Mouse (Mus musculus) liver, embryonic 13.5 days (tissue): Measurements from ENCODE around the gene Stk38l. TPM values are rescaled to one million over a fixed set of nuclear protein-coding genes. Genes with fewer than 3 reads are reported as not detected.
"Not testable (repeated sequence)": the region's sequence is repeated elsewhere in the genome, so short reads cannot be mapped to it uniquely, and the experiment has no call there.

ENCODE experiments used
- ATAC-seq: fragments of 200-750 bp; cut with Nextera tagmentation; 2 replicates; pipeline ENCODE4 v1.8.0; 2017; ENCODE audit warnings: low read depth, mild to moderate bottlenecking, moderate number of reproducible peaks, moderate library complexity
- DNase-seq: peaks from one replicate; pipeline ENCODE4 v3.0.0; 2022
- H3K27ac ChIP-seq: fragments of 300-500 bp; sonication (generic); 2 replicates; pipeline ENCODE4 v1.5.1; 2015; ENCODE audit warnings: moderate library complexity, mild to moderate bottlenecking, inconsistent platforms
- H3K27me3 ChIP-seq: fragments of 300-500 bp; sonication (generic); 2 replicates; pipeline ENCODE4 v1.6.1; 2015; ENCODE audit warnings: mild to moderate bottlenecking, inconsistent platforms
- H3K36me3 ChIP-seq: fragments of 300-500 bp; sonication (generic); 2 replicates; pipeline ENCODE4 v1.6.1; 2015; ENCODE audit warnings: mild to moderate bottlenecking, inconsistent platforms
- H3K4me1 ChIP-seq: fragments of 300-500 bp; sonication (generic); replicated peaks from 2 replicates; pipeline ENCODE4 v1.6.1; 2015; ENCODE audit warnings: inconsistent platforms
- H3K4me2 ChIP-seq: fragments of 300-500 bp; sonication (generic); 2 replicates; pipeline ENCODE4 v1.6.1; 2015; ENCODE audit warnings: inconsistent platforms, mild to moderate bottlenecking, moderate library complexity
- H3K4me3 ChIP-seq: fragments of 300-500 bp; sonication (generic); replicated peaks from 2 replicates; pipeline ENCODE4 v1.5.1; 2015; ENCODE audit warnings: mild to moderate bottlenecking, inconsistent platforms
- H3K9ac ChIP-seq: fragments of 300-500 bp; sonication (generic); 2 replicates; pipeline ENCODE4 v1.6.1; 2015; ENCODE audit warnings: mild to moderate bottlenecking, inconsistent platforms
- H3K9me3 ChIP-seq: fragments of 300-500 bp; sonication (generic); replicated peaks from 2 replicates; pipeline ENCODE4 v1.6.1; 2016; ENCODE audit warnings: inconsistent platforms
- WGBS: fragments of 180-500 bp; shearing (Covaris S2); methylation state at CpG from one replicate; pipeline ENCODE4 v1.1.7; 2015; ENCODE audit not compliant: insufficient replicate concordance; 5-methylcytosine and 5-hydroxymethylcytosine counted together
- polyA plus RNA-seq: library from polyadenylated mRNA; unstranded; fragments of >200 nt; fragmentation: Nextera tagmentation; extraction: Ambion mirVana; gene quantifications from 2 replicates; pipeline ENCODE4 v1.2.1, GENCODE M21; 2015

The Stk38l gene
- polyA plus RNA-seq, 1 experiment from 2014 or later: 5.1 TPM

GRCm38 (mm10) chr6:146755679-146756078 is 30.9 kb downstream of the Stk38l start:
- Histone ChIP-seq H3K36me3 (no peaks in the 10 kb centered on the region), H3K4me3 (no peak overlapping the region), H3K27me3 (no peaks in the 10 kb centered on the region), H3K9me3 (no peaks in the 10 kb centered on the region), H3K4me1 (peaks cover 25% of the 10 kb centered on the region), H3K27ac (no peak overlapping the region; the same call in 1 of the 2 replicates), H3K4me2 (no peak overlapping the region), H3K9ac (no peak overlapping the region)
- DNase-seq (no peak), ATAC-seq (no peak)
- WGBS: 75% methylated on average over 4 of the region's 4 CpGs

- Histone ChIP-seq H3K27me3 (no peaks in the 10 kb centered on the region), H3K9ac (no peak overlapping the region), H3K27ac (no peak overlapping the region), H3K4me2 (no peak overlapping the region), H3K9me3 (no peaks in the 10 kb centered on the region), H3K36me3 (no peaks in the 10 kb centered on the region), H3K4me1 (peaks cover 21% of the 10 kb centered on the region), H3K4me3 (no peak overlapping the region)
- DNase-seq (no peak), ATAC-seq (no peak)
- 62% methylated on average over 2 of the region's 2 CpGs for WGBS
Observed at GRCm38 (mm10) chr6:146759027-146759426, 34.2 kb downstream of the Stk38l start.

- no peak overlapping the region for H3K4me3 ChIP-seq
- H3K9me3 ChIP-seq: no peaks in the 10 kb centered on the region
- H3K36me3 ChIP-seq: no peaks in the 10 kb centered on the region
- H3K4me2 ChIP-seq: no peak overlapping the region
- DNase-seq: no peak
- H3K27me3 ChIP-seq: no peaks in the 10 kb centered on the region
- H3K27ac ChIP-seq: no peak overlapping the region
- H3K4me1 ChIP-seq: peaks cover 17% of the 10 kb centered on the region
- no peak for ATAC-seq
- H3K9ac ChIP-seq: no peak overlapping the region
- 70% methylated on average over 2 of the region's 2 CpGs for whole genome bisulfite sequencing
Observed at GRCm38 (mm10) chr6:146760022-146760421, 35.2 kb downstream of the Stk38l start.

GRCm38 (mm10) chr6:146760736-146761135 is 35.9 kb downstream of the Stk38l start:
- WGBS: 65% methylated on average over 4 of the region's 4 CpGs
- Histone ChIP-seq H3K27ac (no peak overlapping the region), H3K27me3 (no peaks in the 10 kb centered on the region), H3K9ac (no peak overlapping the region), H3K4me2 (no peak overlapping the region), H3K4me1 (peaks cover 10% of the 10 kb centered on the region), H3K9me3 (no peaks in the 10 kb centered on the region), H3K4me3 (no peak overlapping the region), H3K36me3 (no peaks in the 10 kb centered on the region)
- DNase-seq (no peak), ATAC-seq (no peak)

- ATAC-seq (no peak), DNase-seq (no peak)
- H3K27me3 ChIP-seq: no peaks in the 10 kb centered on the region
- H3K4me1 ChIP-seq: no peaks in the 10 kb centered on the region
- H3K4me2 ChIP-seq: no peak overlapping the region
- no peak overlapping the region for H3K4me3 ChIP-seq
- H3K36me3 ChIP-seq: 0 out of 2 replicates have a peak, but pooled peaks cover 3% of the 10 kb centered on the region
- no peaks in the 10 kb centered on the region for H3K9me3 ChIP-seq
- no peak overlapping the region for H3K27ac ChIP-seq
- WGBS: 54% methylated on average over 5 of the region's 5 CpGs
- H3K9ac ChIP-seq: no peak overlapping the region
Observed at GRCm38 (mm10) chr6:146762264-146762898, 37.6 kb downstream of the Stk38l start.

- no peak overlapping the region for H3K4me3 ChIP-seq
- H3K27me3 ChIP-seq: no peaks in the 10 kb centered on the region
- WGBS: 54% methylated on average over 2 of the region's 2 CpGs
- ATAC-seq (no peak), DNase-seq (no peak)
- H3K9ac ChIP-seq: no peak overlapping the region
- peaks cover 20% of the 10 kb centered on the region for H3K36me3 ChIP-seq
- no peak overlapping the region for H3K27ac ChIP-seq
- H3K4me2 ChIP-seq: no peak overlapping the region
- no peaks in the 10 kb centered on the region for H3K4me1 ChIP-seq
- H3K9me3 ChIP-seq: no peaks in the 10 kb centered on the region
Observed at GRCm38 (mm10) chr6:146764593-146764992, 39.8 kb downstream of the Stk38l start.

GRCm38 (mm10) chr6:146765270-146765669 is 40.5 kb downstream of the Stk38l start:
- no peaks in the 10 kb centered on the region for H3K9me3 ChIP-seq
- peaks cover 22% of the 10 kb centered on the region for H3K36me3 ChIP-seq
- WGBS: 62% methylated on average over 4 of the region's 4 CpGs
- H3K27me3 ChIP-seq: no peaks in the 10 kb centered on the region
- ATAC-seq (no peak), DNase-seq (no peak)
- no peak overlapping the region for H3K4me2 ChIP-seq
- no peak overlapping the region for H3K4me3 ChIP-seq
- no peak overlapping the region for H3K9ac ChIP-seq
- no peaks in the 10 kb centered on the region for H3K4me1 ChIP-seq
- H3K27ac ChIP-seq: no peak overlapping the region

- H3K9ac ChIP-seq: no peak overlapping the region
- no peak for ATAC-seq
- H3K36me3 ChIP-seq: peaks cover 25% of the 10 kb centered on the region
- no peak overlapping the region for H3K4me2 ChIP-seq
- H3K27me3 ChIP-seq: no peaks in the 10 kb centered on the region
- no peaks in the 10 kb centered on the region for H3K4me1 ChIP-seq
- 78% methylated on average over 10 of the region's 10 CpGs for WGBS
- no peak overlapping the region for H3K4me3 ChIP-seq
- H3K27ac ChIP-seq: no peak overlapping the region
- DNase-seq: no peak
- H3K9me3 ChIP-seq: no peaks in the 10 kb centered on the region
Observed at GRCm38 (mm10) chr6:146768813-146769404, 44.1 kb downstream of the Stk38l start.

GRCm38 (mm10) chr6:146770005-146770745 is 45.4 kb downstream of the Stk38l start:
- no peak for DNase-seq
- H3K27ac ChIP-seq: no peak overlapping the region

GRCm38 (mm10) chr6:146770808-146771207 is 46.0 kb downstream of the Stk38l start:
- no peak overlapping the region for H3K4me2 ChIP-seq
- no peak overlapping the region for H3K9ac ChIP-seq
- no peaks in the 10 kb centered on the region for H3K4me1 ChIP-seq
- H3K27me3 ChIP-seq: no peaks in the 10 kb centered on the region
- ATAC-seq (no peak), DNase-seq (no peak)
- H3K36me3 ChIP-seq: peaks cover 28% of the 10 kb centered on the region
- no peaks in the 10 kb centered on the region for H3K9me3 ChIP-seq
- no peak overlapping the region for H3K4me3 ChIP-seq
- WGBS: 77% methylated on average over 5 of the region's 5 CpGs
- H3K27ac ChIP-seq: no peak overlapping the region

More at GRCm38 (mm10) chr6:146770005-146770745, 45.4 kb downstream of the Stk38l start:
- Histone ChIP-seq H3K27me3 (no peaks in the 10 kb centered on the region), H3K9me3 (no peaks in the 10 kb centered on the region), H3K36me3 (peaks cover 26% of the 10 kb centered on the region), H3K4me1 (no peaks in the 10 kb centered on the region), H3K4me2 (no peak overlapping the region), H3K9ac (no peak overlapping the region), H3K4me3 (no peak overlapping the region)
- 55% methylated on average over 6 of the region's 6 CpGs for WGBS
- no peak for ATAC-seq

GRCm38 (mm10) chr6:146775864-146776263 is 51.1 kb downstream of the Stk38l start:
- H3K9me3 ChIP-seq, H3K4me3 ChIP-seq, H3K27ac ChIP-seq, H3K27me3 ChIP-seq, H3K9ac ChIP-seq, H3K36me3 ChIP-seq, DNase-seq, H3K4me2 ChIP-seq, ATAC-seq: not testable (repeated sequence)
- WGBS: 61% methylated on average over 8 of the region's 8 CpGs
- H3K4me1 ChIP-seq: peaks cover 13% of the 10 kb centered on the region
